Mouse (Mus musculus) neutrophil, adult 5-6 weeks (primary cell): ENCODE results near the gene Mme. TPM values are rescaled to one million over a fixed set of nuclear protein-coding genes. Genes with fewer than 3 reads are reported as not detected.

Experiments
- ATAC-seq: fragments of 151-379, 151-347 bp; 2 replicates; pipeline ENCODE4 v1.8.0; 2017; ENCODE audit warnings: mild to moderate bottlenecking, moderate TSS enrichment; ENCODE audit not compliant: insufficient number of reproducible peaks, poor library complexity, low FRiP score, severe bottlenecking; ENCODE audit errors: extremely low read depth
- total RNA-seq: library from RNA; stranded (forward); fragments of 200-1000 nt; gene quantifications from 2 replicates; pipeline ENCODE4 v1.2.3, GENCODE M21; 2017

The Mme gene
- total RNA-seq, 1 experiment from 2014 or later: not detected

DNA sequence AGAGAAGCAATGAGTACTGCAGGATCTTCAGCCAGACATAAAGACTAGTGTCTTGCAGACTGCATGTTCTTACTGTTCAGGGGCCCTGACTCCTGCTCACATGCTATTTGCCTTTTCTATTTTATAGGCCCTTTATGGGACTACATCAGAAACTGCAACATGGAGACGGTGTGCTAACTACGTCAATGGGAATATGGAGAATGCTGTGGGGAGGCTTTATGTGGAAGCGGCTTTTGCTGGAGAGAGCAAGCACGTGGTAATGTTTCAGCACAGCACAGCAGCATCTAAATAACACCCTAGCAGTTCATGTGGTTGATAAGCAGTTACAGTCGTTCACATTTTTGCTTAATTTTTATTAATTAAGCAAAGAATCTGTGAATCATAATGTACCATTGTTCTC lies 103.7 kb downstream of the Mme start:
- ATAC-seq: no peak

DNA sequence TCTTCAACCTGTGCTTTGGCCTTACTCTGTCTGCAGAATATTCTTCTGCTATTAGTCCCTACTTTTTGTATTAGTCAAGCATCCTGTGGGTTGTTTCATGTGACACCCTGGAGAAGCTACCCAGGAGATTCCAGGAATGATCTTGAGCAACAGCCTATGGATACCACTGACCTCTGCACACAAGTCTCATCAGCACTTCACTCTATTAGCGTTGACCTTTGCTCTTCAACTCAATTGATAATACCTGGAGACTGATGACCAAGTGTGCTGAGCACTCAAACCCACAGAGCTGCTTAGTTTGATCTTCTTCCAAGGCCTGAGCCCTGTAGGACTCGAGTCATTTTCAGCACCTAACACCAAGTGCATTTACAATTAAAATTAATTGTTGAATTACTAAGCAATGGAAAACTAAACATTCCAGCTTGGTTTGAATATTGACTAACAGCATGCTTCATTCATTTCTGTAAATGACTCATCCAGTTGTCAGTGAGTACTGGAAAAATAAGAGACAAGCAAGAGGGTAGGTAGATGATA lies 107.6 kb downstream of the Mme start:
- no peak for ATAC-seq

DNA sequence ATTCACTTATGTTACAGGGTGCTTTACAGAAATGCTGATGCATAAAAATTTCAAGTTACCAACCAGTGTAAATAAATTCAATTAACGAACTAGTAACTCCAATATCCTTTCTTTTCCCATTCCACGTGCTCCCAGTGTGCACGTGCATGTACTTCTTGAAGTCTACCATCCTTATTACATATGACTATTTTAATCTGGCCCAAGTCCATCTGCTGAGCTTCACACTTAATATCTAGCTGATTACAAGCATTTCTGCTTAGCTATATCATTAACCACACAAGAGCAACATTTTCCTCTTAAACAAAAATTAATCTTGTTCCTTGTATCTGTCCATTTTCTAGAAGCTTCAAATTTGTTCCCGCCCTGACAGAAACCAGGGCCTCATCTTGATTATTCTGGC lies 108.9 kb downstream of the Mme start:
- no peak for ATAC-seq

- ATAC-seq: no peak
These were observed 109.4 kb downstream of the Mme start for GRCm38 (mm10) chr3:63350704-63351103.

DNA sequence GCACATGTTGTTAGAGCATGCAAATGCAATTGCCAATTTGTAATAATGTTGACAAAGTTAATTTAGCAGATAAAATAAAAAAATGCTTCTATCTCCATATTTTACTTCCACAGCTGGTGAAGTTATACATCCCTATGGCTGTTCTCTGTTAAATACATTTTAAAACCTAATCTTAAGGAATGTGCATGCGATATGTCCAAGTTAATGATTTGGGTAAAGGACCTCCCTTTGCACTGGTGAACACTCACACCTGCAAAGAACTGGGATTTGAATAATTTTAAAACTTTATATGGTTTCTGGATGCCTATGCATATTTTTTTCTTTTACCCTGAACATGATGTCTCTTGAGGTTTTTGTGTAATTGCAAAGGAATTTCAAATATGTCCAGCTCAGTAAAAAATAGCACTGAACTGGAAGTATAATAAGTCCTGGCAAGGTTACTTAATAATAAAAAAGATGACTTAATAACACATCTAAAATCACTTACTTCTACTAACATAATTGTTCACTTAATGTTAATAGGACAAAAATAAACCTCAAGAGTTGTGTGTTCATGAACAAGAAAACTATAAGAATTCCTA lies 110.4 kb downstream of the Mme start:
- no peak for ATAC-seq

GRCm38 (mm10) chr3:63359512-63359911 lies 118.2 kb downstream of the Mme start:
- no peak for ATAC-seq

- no peak for ATAC-seq
These were observed 143.7 kb downstream of the Mme start for GRCm38 (mm10) chr3:63384989-63385388.

GRCm38 (mm10) chr3:63390774-63391173 lies 149.4 kb downstream of the Mme start:
- ATAC-seq: no peak

DNA sequence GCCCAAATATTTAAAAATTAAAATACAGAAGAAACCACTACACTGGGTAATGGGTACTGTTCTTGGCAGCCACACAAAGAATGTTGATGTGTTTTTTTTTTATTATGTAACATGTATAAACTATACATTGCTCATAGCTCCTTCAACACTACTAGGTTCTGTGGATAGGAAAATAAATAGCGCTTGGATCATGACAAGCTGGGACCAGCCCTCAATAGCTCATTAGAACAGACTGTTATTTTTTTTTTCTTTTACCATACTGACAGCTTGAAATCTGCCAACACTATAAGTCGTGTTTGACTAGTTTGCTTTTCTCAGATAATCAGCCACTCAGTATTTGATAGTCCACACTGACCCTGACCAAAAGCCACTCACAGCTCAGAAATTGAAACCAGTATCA lies 150.0 kb downstream of the Mme start:
- ATAC-seq: no peak

DNA sequence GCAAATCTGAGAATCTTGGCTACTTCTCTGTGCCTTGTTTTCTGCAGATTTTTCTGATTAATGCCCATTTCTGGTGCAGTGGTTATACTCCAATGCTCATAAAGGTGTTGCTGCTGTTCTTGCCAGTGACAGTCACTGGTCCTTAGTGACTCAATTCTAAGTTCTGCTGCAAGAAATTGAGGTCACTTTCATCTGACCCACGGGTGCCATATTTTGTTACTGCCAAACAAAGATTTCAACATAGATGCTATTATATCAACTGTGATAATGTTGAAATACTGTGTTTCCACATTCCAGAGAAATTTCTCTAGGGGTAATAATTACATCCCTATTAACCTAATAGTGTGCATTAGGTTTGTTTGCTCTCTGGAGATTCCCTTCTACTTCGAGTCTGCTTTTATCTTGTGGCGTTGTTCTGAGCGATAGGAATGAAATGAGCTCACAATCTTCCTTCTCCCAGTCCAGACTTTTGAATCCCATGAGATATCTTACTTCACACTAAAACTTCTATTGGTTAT lies 153.1 kb downstream of the Mme start:
- no peak for ATAC-seq

DNA sequence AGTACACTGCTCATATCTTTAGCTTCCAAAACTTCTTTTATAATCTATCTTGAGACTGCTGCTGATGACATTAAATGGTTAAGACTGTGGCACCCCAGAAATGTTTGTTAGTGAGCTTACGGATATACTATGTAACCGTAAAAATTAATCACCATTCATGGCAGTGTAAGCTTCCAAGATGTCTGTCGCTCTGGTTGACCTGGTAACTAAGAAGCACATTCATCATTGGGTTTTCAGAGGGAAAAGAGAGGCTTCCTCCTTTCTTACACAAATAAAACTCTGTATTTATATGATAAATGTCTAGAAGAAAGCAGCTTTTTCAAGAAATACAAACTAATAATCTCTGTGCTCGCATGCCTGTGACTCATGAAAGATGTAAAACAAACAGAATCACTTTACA lies 156.8 kb downstream of the Mme start:
- ATAC-seq: no peak

GRCm38 (mm10) chr3:63406438-63406837 lies 165.1 kb downstream of the Mme start:
- no peak for ATAC-seq

DNA sequence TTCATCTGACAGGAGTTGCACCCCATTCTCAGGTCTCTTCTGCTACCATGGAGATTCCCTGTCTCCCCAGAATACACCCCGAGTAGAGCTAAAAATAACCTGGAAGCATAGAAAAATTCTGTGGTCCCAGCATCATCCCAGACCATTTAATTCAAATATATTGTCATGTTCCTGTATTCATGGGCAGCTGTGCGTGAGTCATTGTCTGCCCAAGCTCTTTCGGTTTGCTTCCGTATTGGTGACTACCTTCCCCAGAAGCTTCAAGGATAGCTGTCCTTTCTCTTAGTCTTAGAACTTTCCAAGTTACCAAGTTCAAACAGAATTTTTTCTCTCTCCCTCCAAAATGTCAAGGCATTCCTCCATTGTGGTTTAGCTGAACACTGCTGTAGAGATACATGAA lies 169.7 kb downstream of the Mme start:
- no peak for ATAC-seq

DNA sequence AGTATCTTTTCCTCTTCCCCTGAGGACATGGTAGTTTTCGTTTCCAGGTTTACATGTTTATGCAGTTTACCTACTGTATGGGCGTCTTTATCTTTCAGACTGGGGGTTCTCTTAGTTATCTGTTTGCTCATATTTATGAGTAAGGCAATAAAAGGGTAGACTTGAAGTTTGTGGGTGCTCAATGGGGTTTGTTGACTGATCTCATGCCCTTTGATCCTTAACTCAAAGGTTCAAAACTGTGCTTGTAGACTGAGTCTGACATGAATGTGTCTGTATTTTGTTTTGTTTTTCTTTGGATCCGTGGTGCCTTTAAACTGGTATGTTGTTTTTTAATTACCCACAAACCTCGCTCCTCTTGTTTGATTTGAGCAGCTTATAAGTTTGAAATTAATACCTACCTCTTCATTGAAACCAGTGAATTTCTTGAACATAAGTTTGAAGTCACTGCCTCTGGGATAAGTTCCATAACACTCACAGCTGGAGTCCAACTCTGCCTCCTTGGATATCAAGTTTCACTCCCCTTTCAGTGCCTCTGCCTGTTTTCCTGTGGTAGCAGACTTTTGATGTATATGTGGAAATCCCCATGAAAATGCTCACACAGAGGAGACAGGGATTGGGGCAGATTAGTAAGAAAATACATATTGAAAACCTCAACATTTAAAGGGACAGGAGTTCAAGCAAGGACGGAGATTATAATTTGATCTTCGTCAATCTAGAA lies 171.0 kb downstream of the Mme start:
- ATAC-seq: no peak

GRCm38 (mm10) chr3:63413046-63413911 lies 171.9 kb downstream of the Mme start:
- ATAC-seq: no peak

- no peak for ATAC-seq
These were observed 175.9 kb downstream of the Mme start for GRCm38 (mm10) chr3:63417284-63417683.

DNA sequence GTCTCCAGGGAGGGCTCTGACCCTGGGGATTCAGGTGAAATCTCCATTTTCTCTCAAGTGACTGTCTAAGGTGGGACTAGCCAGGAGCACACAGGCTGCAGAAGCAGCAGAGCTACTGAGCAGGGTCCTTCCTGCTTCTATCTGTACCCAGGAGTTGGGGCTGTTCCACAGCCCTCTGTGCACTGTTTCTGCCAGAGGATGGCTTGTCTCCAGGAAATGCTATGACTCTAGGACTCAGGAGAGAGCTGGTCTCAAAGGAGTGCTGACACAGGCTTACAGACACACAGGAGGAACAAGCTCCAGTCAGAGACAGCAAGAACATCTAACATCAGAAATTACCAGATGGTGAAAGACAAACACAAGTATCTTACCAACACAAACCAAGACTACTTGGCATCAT lies 176.4 kb downstream of the Mme start:
- no peak for ATAC-seq

DNA sequence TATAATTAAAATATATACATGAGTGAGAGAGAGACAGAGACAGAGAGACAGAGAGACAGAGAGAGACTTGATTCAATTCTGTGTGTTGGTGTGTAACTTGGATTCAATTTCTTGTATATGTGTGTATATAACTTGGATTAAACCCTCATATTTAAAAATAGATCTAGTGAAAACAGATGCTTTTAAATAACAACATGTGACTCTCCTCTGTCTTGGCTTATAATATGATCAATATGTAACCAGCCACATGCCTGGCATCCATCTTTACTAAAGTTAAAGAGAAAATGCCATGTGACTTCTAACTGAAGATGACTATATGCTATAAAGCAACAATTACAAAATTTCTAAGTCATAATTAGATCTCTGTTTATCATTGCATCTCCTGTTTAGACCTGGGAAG lies 182.2 kb downstream of the Mme start:
- no peak for ATAC-seq
